ENCODE assay signal across 5 mouse cellular contexts in the genomic region with DNA sequence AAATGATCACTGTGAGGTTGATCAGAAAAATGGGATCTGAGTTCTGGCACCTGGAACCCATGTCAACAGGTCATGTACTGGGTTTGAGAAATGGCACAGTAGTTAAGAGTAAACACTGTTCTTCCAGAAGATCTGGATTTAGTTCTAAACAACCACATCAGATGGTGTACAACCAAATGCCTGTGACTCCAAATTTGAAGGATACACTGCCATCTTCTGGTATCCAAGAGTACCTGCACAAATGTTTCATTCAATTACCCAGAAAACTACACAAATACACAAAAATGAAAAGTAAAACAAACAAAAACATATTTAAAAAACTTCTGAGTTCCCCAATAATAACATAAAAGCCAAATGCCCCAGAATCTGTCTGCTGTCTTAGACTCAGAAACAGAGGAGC.
DNase-seq lines count a peak whose midpoint lies in the region; ATAC-seq and TF ChIP-seq lines count a peak whose summit lies in the region.
"Not testable (repeated sequence)": the region's sequence is repeated elsewhere in the genome, so short reads cannot be mapped to it uniquely, and the experiment has no call there.

No protein-coding gene starts in this region.

- not testable (repeated sequence) for H3K4me2 ChIP-seq in liver, postnatal 0 days (ENCODE audit: low read depth, low read length)

- peak; percentile 24; the same call in 1 of the 2 replicates for TF ChIP-seq CTCF in liver, postnatal 0 days (IDR thresholded peaks at IDR 0.05; ENCODE audit: low read depth)

- not testable (repeated sequence) for H3K36me3 ChIP-seq in liver, postnatal 0 days (replicated peaks; ENCODE audit: insufficient read depth, low read length); splenic B cell, adult 2 months (ENCODE audit: control insufficient read depth, insufficient read depth, low read length, poor library complexity, severe bottlenecking)

- not testable (repeated sequence) for H3K9me3 ChIP-seq in liver, postnatal 0 days (ENCODE audit: low read length)

- H3K9ac ChIP-seq in liver, postnatal 0 days (replicated peaks), result not testable (repeated sequence)

- H3K4me3 ChIP-seq in liver, postnatal 0 days (ENCODE audit: low read depth, low read length), result not testable (repeated sequence)

- peak; percentile 50; the same call in 1 of the 2 replicates for ATAC-seq in granulocyte monocyte progenitor cell, adult 5-6 weeks (replicated peaks; ENCODE audit: poor library complexity, severe bottlenecking)
- ATAC-seq in liver, postnatal 0 days, result not testable (repeated sequence)
- peak; percentile 73 for ATAC-seq in megakaryocyte progenitor cell, adult 5-6 weeks (replicated peaks; ENCODE audit: poor library complexity)

- H3K27ac ChIP-seq in liver, postnatal 0 days (ENCODE audit: low read depth), result not testable (repeated sequence)

- DNase-seq in CD4-positive, CD25-positive, alpha-beta regulatory T cell, adult 2 months (ENCODE audit: low read depth, low spot score), result peak; percentile 12
- not testable (repeated sequence) for DNase-seq in liver, postnatal 0 days
- DNase-seq in splenic B cell, adult 2 months (ENCODE audit: low read depth, low spot score), result peak; percentile 2

- not testable (repeated sequence) for TF ChIP-seq EP300 in liver, postnatal 0 days (IDR thresholded peaks at IDR 0.05; ENCODE audit: low read depth)

- H3K4me1 ChIP-seq in liver, postnatal 0 days (ENCODE audit: insufficient read depth), result not testable (repeated sequence)

- H3K27me3 ChIP-seq in liver, postnatal 0 days (ENCODE audit: insufficient read depth, low read length); splenic B cell, adult 2 months (ENCODE audit: control insufficient read depth, insufficient read depth, low read length, poor library complexity, severe bottlenecking): not testable (repeated sequence)
